Mouse (Mus musculus) limb, embryonic 12.5 days (tissue): Measurements from ENCODE around the gene Gm20388. TPM values are rescaled to one million over a fixed set of nuclear protein-coding genes. Genes with fewer than 3 reads are reported as not detected.

Source experiments
- ATAC-seq: fragments of 200-750 bp; cut with Nextera tagmentation; 2 replicates; pipeline ENCODE4 v1.8.0; 2017; ENCODE audit warnings: low read depth, moderate TSS enrichment; ENCODE audit not compliant: insufficient number of reproducible peaks, insufficient read depth, low FRiP score, low TSS enrichment
- H3K27ac ChIP-seq: fragments of 300-500 bp; sonication (generic); 2 replicates; pipeline ENCODE4 v1.5.1; 2016; ENCODE audit warnings: mild to moderate bottlenecking, moderate library complexity
- H3K27me3 ChIP-seq: fragments of 300-500 bp; sonication (generic); 2 replicates; pipeline ENCODE4 v1.6.1; 2016; ENCODE audit warnings: mild to moderate bottlenecking, moderate library complexity
- H3K36me3 ChIP-seq: fragments of 300-500 bp; sonication (generic); 2 replicates; pipeline ENCODE4 v1.6.1; 2016; ENCODE audit warnings: mild to moderate bottlenecking, moderate library complexity
- H3K4me1 ChIP-seq: fragments of 300-500 bp; sonication (generic); replicated peaks from 2 replicates; pipeline ENCODE4 v1.6.1; 2016
- H3K4me2 ChIP-seq: fragments of 300-500 bp; sonication (generic); 2 replicates; pipeline ENCODE4 v1.6.1; 2016; ENCODE audit warnings: mild to moderate bottlenecking, moderate library complexity
- H3K4me3 ChIP-seq: fragments of 300-500 bp; sonication (generic); replicated peaks from 2 replicates; pipeline ENCODE4 v1.5.1; 2016; ENCODE audit warnings: mild to moderate bottlenecking
- H3K9ac ChIP-seq: fragments of 300-500 bp; sonication (generic); replicated peaks from 2 replicates; pipeline ENCODE4 v1.6.1; 2016; ENCODE audit warnings: mild to moderate bottlenecking, moderate library complexity
- H3K9me3 ChIP-seq: fragments of 300-500 bp; sonication (generic); 2 replicates; pipeline ENCODE4 v1.6.1; 2016; ENCODE audit warnings: mild to moderate bottlenecking, moderate library complexity
- WGBS: fragments of 180-500 bp; shearing (Covaris S2); methylation state at CpG from one replicate; pipeline ENCODE4 v1.1.7; 2016; 5-methylcytosine and 5-hydroxymethylcytosine counted together
- polyA plus RNA-seq: library from polyadenylated mRNA; unstranded; fragments of >200 nt; fragmentation: Nextera tagmentation; extraction: Ambion mirVana; gene quantifications from 2 replicates; pipeline ENCODE4 v1.2.1, GENCODE M21; 2016

Gm20388 gene
- polyA plus RNA-seq, 1 experiment from 2014 or later: not detected

GRCm38 (mm10) chr8:121023736-121024135 is 1113.1 kb downstream of the Gm20388 start:
- no peak for ATAC-seq

GRCm38 (mm10) chr8:121025486-121025885 is 1114.8 kb downstream of the Gm20388 start:
- H3K27me3 ChIP-seq: peaks cover 83% of the 10 kb centered on the region
- 68% methylated on average over 5 of the region's 5 CpGs for WGBS

More at GRCm38 (mm10) chr8:121023736-121024135, 1113.1 kb downstream of the Gm20388 start:
- H3K27ac ChIP-seq: no peak overlapping the region
- peak overlapping the region; percentile 18; the same call in 1 of the 2 replicates for H3K9ac ChIP-seq
- peaks cover 37% of the 10 kb centered on the region for H3K4me1 ChIP-seq
- 14% methylated on average over 18 of the region's 18 CpGs for WGBS
- peaks cover 3% of the 10 kb centered on the region; the same call in 1 of the 2 replicates for H3K9me3 ChIP-seq
- no peak overlapping the region; the same call in 1 of the 2 replicates for H3K4me2 ChIP-seq
- H3K4me3 ChIP-seq: no peak overlapping the region
- peaks cover 82% of the 10 kb centered on the region for H3K27me3 ChIP-seq
- H3K36me3 ChIP-seq: no peaks in the 10 kb centered on the region

GRCm38 (mm10) chr8:121027787-121028186 is 1117.1 kb downstream of the Gm20388 start:
- ATAC-seq: no peak

More at GRCm38 (mm10) chr8:121025486-121025885, 1114.8 kb downstream of the Gm20388 start:
- Histone ChIP-seq H3K9me3 (no peaks in the 10 kb centered on the region), H3K4me2 (no peak overlapping the region), H3K4me1 (peaks cover 48% of the 10 kb centered on the region), H3K9ac (no peak overlapping the region), H3K36me3 (no peaks in the 10 kb centered on the region), H3K27ac (no peak overlapping the region), H3K4me3 (no peak overlapping the region)
- ATAC-seq: no peak

DNA sequence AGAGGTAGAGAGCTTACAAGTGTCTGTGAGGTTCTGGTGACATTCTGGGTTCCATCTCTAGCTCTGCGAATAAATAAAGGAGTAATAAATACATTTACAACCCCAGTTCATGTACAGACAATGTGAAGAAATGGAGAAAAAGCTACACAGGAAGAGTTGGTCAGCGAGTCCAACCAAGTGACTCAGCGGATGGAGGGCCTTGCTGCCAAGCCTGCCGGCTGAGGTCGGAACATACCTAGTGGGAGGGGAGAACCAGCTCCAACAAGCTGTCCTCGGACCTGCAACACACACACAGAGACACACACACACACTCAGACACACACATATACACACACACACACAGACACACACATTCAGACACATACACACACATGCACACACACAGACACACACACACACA is 1118.4 kb downstream of the Gm20388 start:
- no peaks in the 10 kb centered on the region for H3K9me3 ChIP-seq
- no peaks in the 10 kb centered on the region for H3K36me3 ChIP-seq
- H3K4me1 ChIP-seq: peaks cover 32% of the 10 kb centered on the region
- no peak overlapping the region for H3K4me2 ChIP-seq
- peaks cover 78% of the 10 kb centered on the region for H3K27me3 ChIP-seq
- ATAC-seq: no peak
- no peak overlapping the region for H3K9ac ChIP-seq
- no peak overlapping the region for H3K27ac ChIP-seq
- H3K4me3 ChIP-seq: no peak overlapping the region
- WGBS: 86% methylated on average over 6 of the region's 6 CpGs

More at GRCm38 (mm10) chr8:121027787-121028186, 1117.1 kb downstream of the Gm20388 start:
- Histone ChIP-seq H3K9ac (no peak overlapping the region), H3K9me3 (no peaks in the 10 kb centered on the region), H3K4me2 (no peak overlapping the region), H3K36me3 (no peaks in the 10 kb centered on the region), H3K27me3 (peaks cover 84% of the 10 kb centered on the region), H3K4me3 (no peak overlapping the region), H3K27ac (no peak overlapping the region), H3K4me1 (peaks cover 37% of the 10 kb centered on the region)
- 11% methylated on average over 13 of the region's 13 CpGs for WGBS

DNA sequence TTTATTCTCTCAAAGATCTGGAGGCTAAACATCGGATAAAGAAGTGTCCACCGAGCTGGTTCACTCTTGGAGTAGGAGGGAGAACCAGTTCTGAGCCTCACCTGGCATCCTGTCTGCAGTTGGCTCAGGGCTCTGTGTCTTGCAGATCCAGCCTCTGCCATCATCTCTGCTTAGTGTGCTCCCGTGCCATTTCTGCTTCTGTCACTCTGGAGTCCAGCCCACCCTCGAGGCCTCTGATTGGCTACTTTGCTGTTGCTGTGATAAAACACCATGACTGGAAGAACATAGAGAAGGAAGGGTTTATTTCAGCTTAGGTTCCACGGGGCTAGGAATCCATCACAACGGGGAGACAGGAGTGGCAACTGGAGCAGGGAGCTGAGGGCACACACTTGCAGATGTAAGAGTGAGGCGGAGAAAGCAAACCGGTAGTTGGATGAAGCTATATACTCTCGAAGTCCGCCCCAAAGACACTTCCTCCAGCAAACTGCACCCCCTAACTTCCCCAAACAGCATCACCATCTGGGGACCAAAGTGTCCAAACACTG is 1119.9 kb downstream of the Gm20388 start:
- no peak overlapping the region for H3K4me2 ChIP-seq
- H3K9me3 ChIP-seq: no peaks in the 10 kb centered on the region
- 63% methylated on average over 10 of the region's 10 CpGs for WGBS
- no peaks in the 10 kb centered on the region for H3K36me3 ChIP-seq
- H3K27ac ChIP-seq: no peak overlapping the region
- peaks cover 33% of the 10 kb centered on the region for H3K4me1 ChIP-seq
- no peak for ATAC-seq
- no peak overlapping the region for H3K9ac ChIP-seq
- peaks cover 78% of the 10 kb centered on the region for H3K27me3 ChIP-seq
- no peak overlapping the region for H3K4me3 ChIP-seq

DNA sequence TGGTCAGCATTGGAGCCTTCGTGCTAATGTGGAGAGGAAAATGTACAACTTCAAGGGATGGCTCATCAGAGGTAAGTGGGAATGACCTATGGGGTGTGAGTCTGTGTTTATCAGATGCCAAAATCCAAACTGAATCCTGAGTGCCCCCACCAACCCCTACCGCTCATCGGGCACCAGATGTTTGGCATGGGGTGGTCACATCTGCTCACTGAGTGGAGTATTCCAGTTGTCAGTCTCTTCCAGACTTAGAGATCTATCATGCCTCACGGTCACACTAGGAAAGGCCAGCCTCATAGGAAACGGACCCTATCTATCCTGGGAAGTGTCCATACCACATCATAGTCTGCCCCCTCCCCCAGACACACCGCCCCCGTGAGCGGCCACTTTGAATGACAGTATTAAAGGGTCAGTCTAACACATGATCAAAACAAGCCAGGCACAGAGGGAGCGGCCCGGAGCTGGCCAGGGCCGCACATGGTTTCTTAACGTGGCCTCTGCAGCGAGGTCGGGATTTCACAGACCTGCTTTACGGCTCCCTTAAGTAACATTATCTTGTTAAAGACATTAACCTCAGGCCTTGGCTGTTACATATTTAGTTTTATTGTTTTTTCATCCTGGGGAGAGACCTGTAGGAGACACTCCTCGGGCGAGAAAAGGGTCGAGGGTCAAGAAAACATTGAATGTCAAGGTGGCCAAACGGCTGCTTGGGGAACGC is 1122.8 kb downstream of the Gm20388 start:
- Histone ChIP-seq H3K9me3 (no peaks in the 10 kb centered on the region), H3K4me1 (peaks cover 22% of the 10 kb centered on the region), H3K27me3 (peaks cover 85% of the 10 kb centered on the region), H3K4me2 (no peak overlapping the region), H3K36me3 (no peaks in the 10 kb centered on the region), H3K9ac (no peak overlapping the region), H3K4me3 (no peak overlapping the region), H3K27ac (no peak overlapping the region)
- WGBS: 31% methylated on average over 20 of the region's 20 CpGs
- ATAC-seq: 0 out of 2 replicates have a peak, but pooled peaks have one; percentile 53

DNA sequence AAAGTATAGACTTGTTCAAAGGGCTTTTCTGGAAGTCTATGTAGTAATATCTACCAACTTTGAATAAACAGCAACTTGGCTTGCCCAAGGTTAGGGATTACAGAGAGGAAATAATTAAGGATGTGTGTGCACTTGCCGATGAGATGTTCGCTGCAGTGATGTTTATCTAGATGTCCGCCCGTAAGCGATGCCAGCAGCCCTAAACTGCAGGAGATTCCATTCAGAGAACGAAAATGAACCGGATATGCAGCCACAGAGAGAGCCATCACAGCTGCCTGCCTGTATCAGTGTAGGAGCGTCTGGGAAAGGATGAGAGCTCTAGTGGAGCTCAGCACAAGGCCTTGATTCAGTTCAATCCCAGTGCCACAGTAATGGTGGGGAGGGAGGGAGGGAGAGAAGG is 1125.0 kb downstream of the Gm20388 start:
- H3K27me3 ChIP-seq: peaks cover 92% of the 10 kb centered on the region

DNA sequence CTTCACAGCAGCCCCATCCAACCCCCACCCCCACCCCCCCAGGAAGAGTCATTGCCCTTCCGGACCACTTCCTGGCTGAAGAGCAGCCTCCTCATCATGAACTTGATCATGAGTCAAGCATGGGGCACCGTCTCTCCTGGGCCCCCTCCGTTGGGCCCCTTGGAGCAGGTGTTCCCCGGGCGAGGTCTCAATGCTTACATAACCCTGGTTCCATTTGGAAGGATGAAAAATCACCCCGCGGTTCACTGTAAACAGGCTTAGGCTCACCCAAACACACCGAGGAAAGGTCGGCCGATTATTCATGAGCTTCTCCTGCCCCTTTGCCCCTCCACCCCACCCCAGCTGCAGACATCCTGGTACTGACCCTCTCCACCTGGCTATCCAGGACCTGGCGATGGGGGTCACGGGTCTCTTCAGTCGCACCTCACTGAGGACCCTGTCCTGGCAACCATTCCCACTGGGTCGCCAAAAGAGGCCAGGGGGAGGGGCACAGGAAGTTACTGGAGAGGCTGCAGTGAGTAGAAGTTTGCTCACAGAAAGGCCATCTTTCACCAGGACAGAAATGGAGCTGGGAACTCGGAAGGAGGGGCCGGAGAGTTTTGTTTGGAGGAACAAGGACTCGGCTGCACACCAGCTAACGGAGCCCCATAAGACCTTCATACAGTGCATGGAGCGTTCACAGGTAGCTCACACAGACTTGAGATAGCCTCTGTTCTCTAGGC is 1133.2 kb downstream of the Gm20388 start:
- Histone ChIP-seq H3K27me3 (peaks cover 60% of the 10 kb centered on the region), H3K4me3 (no peak overlapping the region), H3K36me3 (no peaks in the 10 kb centered on the region), H3K4me1 (peaks cover 5% of the 10 kb centered on the region; the same call in 1 of the 2 replicates), H3K9ac (no peak overlapping the region), H3K27ac (no peak overlapping the region), H3K4me2 (no peak overlapping the region), H3K9me3 (peaks cover 6% of the 10 kb centered on the region; the same call in 1 of the 2 replicates)
- WGBS: 56% methylated on average over 19 of the region's 19 CpGs
- ATAC-seq: no peak

More for the DNA sequence above, 1125.0 kb downstream of the Gm20388 start:
- Histone ChIP-seq H3K4me1 (peaks cover 10% of the 10 kb centered on the region), H3K4me2 (no peak overlapping the region), H3K36me3 (no peaks in the 10 kb centered on the region), H3K4me3 (no peak overlapping the region), H3K9ac (no peak overlapping the region), H3K27ac (no peak overlapping the region), H3K9me3 (no peaks in the 10 kb centered on the region)
- ATAC-seq: no peak
- WGBS: 86% methylated on average over 8 of the region's 8 CpGs

DNA sequence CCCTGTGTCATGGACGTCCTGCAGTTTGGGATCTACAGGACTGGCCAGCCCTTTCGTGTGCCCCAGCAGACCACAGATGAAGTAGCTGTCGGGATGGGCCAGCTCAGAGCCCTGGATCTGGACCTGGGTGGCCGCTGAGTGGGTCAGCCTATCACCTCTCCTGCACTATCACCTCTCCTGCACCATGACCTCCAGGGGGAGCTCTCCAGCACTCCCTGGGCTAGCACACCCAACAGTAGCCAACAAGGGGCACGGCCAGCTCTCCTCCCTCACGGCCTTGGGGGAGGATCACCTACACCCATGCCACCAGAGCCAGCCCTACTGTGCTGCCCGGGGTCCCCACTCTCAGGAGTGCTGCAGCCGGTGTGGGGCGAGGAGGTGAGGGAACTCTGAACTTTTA is 1136.8 kb downstream of the Gm20388 start:
- Histone ChIP-seq H3K36me3 (no peaks in the 10 kb centered on the region), H3K27ac (no peak overlapping the region), H3K27me3 (peaks cover 45% of the 10 kb centered on the region), H3K4me1 (peaks cover 11% of the 10 kb centered on the region), H3K9me3 (peaks cover 6% of the 10 kb centered on the region; the same call in 1 of the 2 replicates), H3K4me3 (no peak overlapping the region), H3K9ac (no peak overlapping the region), H3K4me2 (no peak overlapping the region)
- WGBS: 63% methylated on average over 9 of the region's 9 CpGs
- no peak for ATAC-seq

DNA sequence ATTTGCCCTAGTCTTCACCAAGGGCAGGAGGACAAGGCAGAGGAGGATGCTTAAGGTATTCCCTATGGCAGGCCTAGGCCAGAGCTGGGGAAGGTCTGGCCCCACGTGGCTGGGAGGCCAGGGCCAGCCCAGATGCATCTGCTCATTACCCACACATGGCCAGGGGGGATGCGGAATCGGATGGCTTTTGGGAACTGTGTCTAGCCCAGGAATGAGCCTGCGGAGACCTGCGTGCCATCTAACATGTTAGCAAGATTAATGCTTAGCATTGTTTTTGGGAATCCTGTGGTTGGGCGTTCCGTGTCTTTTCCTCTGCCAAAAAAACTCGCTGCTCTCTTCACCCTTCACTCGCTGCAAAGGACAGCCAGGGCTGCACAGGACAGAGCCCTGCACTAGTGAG is 1147.4 kb downstream of the Gm20388 start:
- 59% methylated on average over 9 of the region's 9 CpGs for whole genome bisulfite sequencing
- H3K4me1 ChIP-seq: 0 out of 2 replicates have a peak, but pooled peaks cover 3% of the 10 kb centered on the region
- no peak overlapping the region for H3K9ac ChIP-seq
- no peak overlapping the region for H3K4me3 ChIP-seq
- no peaks in the 10 kb centered on the region for H3K9me3 ChIP-seq
- no peak for ATAC-seq
- H3K27me3 ChIP-seq: peaks cover 74% of the 10 kb centered on the region
- H3K36me3 ChIP-seq: no peaks in the 10 kb centered on the region
- H3K4me2 ChIP-seq: no peak overlapping the region
- H3K27ac ChIP-seq: no peak overlapping the region

DNA sequence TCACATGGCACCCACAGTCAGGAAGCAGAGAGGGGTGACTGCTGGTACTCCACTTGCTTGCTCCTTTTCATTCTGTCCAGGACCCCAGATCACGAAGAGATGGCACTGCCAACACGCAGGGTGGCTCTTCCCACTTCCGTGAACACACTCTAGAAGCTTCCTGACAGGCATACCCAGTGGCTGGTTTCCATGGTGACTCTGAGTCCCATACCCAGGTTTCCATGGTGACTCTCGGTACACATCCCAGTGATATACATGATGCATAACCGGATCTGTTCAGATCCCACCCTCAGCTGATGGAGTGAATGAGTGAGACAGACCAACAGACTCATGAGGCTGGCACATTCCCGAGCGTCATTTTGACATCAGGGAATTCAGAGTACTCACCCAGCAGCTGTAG is 1148.5 kb downstream of the Gm20388 start:
- no peak overlapping the region for H3K9ac ChIP-seq
- no peaks in the 10 kb centered on the region for H3K9me3 ChIP-seq
- H3K36me3 ChIP-seq: no peaks in the 10 kb centered on the region
- 89% methylated on average over 7 of the region's 7 CpGs for WGBS
- H3K4me3 ChIP-seq: no peak overlapping the region
- no peak for ATAC-seq
- 0 out of 2 replicates have a peak, but pooled peaks cover 3% of the 10 kb centered on the region for H3K4me1 ChIP-seq
- H3K27me3 ChIP-seq: peaks cover 68% of the 10 kb centered on the region
- no peak overlapping the region for H3K27ac ChIP-seq
- no peak overlapping the region for H3K4me2 ChIP-seq
